Comparison of ENCODE assay signal across 8 mouse cellular contexts in the genomic region with DNA sequence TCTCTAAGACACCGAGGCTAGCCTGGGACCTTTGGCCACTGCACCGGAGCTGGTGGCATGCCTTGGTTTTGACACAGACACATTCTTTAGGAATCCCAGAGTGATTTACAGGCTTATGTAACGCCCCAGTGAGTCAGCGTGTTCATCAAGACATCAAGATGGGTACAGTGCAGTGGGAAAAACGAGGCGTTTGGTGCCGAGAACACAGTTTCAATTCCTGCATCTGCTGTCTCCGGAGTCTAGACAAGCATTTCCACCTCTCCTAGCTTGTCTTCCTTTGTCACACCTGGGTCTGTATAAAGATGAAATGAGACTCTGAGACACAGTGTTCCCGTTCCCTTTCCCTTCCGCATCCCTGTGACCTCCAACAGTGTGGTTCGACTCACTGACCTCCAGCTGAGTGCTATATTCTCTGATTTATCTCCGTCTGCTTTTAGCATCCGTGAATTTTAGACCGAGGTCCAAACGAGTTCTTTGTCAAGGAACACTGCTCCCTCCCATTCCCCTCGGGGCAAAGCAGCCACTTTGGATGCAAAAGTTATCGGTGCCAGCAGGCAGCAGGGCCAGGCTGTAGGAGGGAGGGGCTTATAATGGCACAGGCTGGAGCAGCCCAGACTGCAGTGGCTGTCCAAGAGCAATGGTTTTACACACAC. TPM values are rescaled to one million over a fixed set of nuclear protein-coding genes. Genes with fewer than 3 reads are reported as not detected.
DNase-seq lines count a peak whose midpoint lies in the region; ATAC-seq and TF ChIP-seq lines count a peak whose summit lies in the region.

No protein-coding gene starts in this region.

- 58% methylated on average over 17 of the region's 17 CpGs for WGBS in heart, embryonic 10.5 days
- 37% methylated on average over 17 of the region's 17 CpGs for WGBS in neural tube, embryonic 12.5 days

- intact Hi-C loops in heart, postnatal 36 days (cut with DNase I), result no loop called here

- no peaks in the 10 kb centered on the region for H3K27me3 ChIP-seq in heart, embryonic 10.5 days (ENCODE audit: insufficient read depth, poor library complexity, severe bottlenecking)
- no peaks in the 10 kb centered on the region for H3K27me3 ChIP-seq in neural tube, embryonic 12.5 days (replicated peaks)

- H3K36me3 ChIP-seq in heart, embryonic 10.5 days, result no peaks in the 10 kb centered on the region
- no peaks in the 10 kb centered on the region for H3K36me3 ChIP-seq in neural tube, embryonic 12.5 days

- no peak overlapping the region; the same call in 1 of the 2 replicates for H3K27ac ChIP-seq in heart, embryonic 10.5 days
- peak overlapping the region; percentile 90 for H3K27ac ChIP-seq in layer of hippocampus, adult 2 months
- H3K27ac ChIP-seq in neural tube, embryonic 12.5 days, result no peak overlapping the region

- H3K4me1 ChIP-seq in heart, embryonic 10.5 days, result peaks cover 6% of the 10 kb centered on the region
- peaks cover 14% of the 10 kb centered on the region; the same call in 1 of the 2 replicates for H3K4me1 ChIP-seq in neural tube, embryonic 12.5 days

- H3K9ac ChIP-seq in neural tube, embryonic 12.5 days, result 0 out of 2 replicates have a peak overlapping the region, but pooled peaks have one; percentile 13

- H3K4me2 ChIP-seq in neural tube, embryonic 12.5 days (replicated peaks), result peak overlapping the region; percentile 39

- peak; percentile 69 for DNase-seq in heart, embryonic 10.5 days (ENCODE audit: low spot score)
- no peak for DNase-seq in heart, postnatal 36 days
- DNase-seq in adrenal gland, postnatal 36 days, result peak; percentile 69 to 70
- DNase-seq in frontal cortex, postnatal 25 days (ENCODE audit: low spot score in 2 of 2), result peak; percentile 30 to 35
- peak; percentile 39 to 76 for DNase-seq in layer of hippocampus, adult 2 months (ENCODE audit: low spot score in 2 of 2)
- DNase-seq in spleen, postnatal 36 days (ENCODE audit: low spot score in 2 of 2), result no peak
- DNase-seq in lung, postnatal 10 days, result no peak

- no peak for TF ChIP-seq CTCF in layer of hippocampus, adult 2 months (conservative IDR thresholded peaks at IDR 0.05)

- peak; percentile 92 for ATAC-seq in neural tube, embryonic 12.5 days (ENCODE audit: low FRiP score, low read depth)

- no peak overlapping the region for H3K4me3 ChIP-seq in heart, embryonic 10.5 days
- peak overlapping the region; percentile 38 for H3K4me3 ChIP-seq in layer of hippocampus, adult 2 months
- H3K4me3 ChIP-seq in neural tube, embryonic 12.5 days, result no peak overlapping the region

- H3K9me3 ChIP-seq in heart, embryonic 10.5 days, result no peaks in the 10 kb centered on the region
- H3K9me3 ChIP-seq in neural tube, embryonic 12.5 days, result no peaks in the 10 kb centered on the region

RNA-seq across cellular contexts. Expression of a gene that starts 21.9 kb away (rescaled TPM):
- 61.3 and 67.0 TPM in 2 replicates for polyA plus RNA-seq in heart, embryonic 10.5 days (2016; fragmentation: Nextera tagmentation; extraction: Ambion mirVana)
- 100 to 1,000 TPM; 164 to 183 TPM for total RNA-seq in heart, postnatal 36 days (2021)
- total RNA-seq in adrenal gland, postnatal 36 days (2021), result 100 to 1,000 TPM; 127 to 152 TPM
- 10 to 100 TPM; 83.1 to 94.7 TPM for total RNA-seq in layer of hippocampus, adult 2 months (2021)
- 72.5 and 78.5 TPM in 2 replicates for polyA plus RNA-seq in neural tube, embryonic 12.5 days (2016; fragmentation: Nextera tagmentation; extraction: Ambion mirVana)

Comparison
In these comparisons a context has a peak if more than half of its experiments do, and no peak if none do; other contexts are left out.
1. DNase-seq: peak in heart, embryonic 10.5 days (single experiment), adrenal gland, postnatal 36 days (2 of 2), frontal cortex, postnatal 25 days (2 of 2) and layer of hippocampus, adult 2 months (2 of 2); none in heart, postnatal 36 days (0 of 2), spleen, postnatal 36 days (0 of 2) and lung, postnatal 10 days (single experiment).